Mouse (Mus musculus) heart, postnatal 0 days (tissue): Measurements from ENCODE around the gene Cmtm4. TPM values are rescaled to one million over a fixed set of nuclear protein-coding genes. Genes with fewer than 3 reads are reported as not detected.

Experiments
- ATAC-seq: fragments of 200-750 bp; cut with Nextera tagmentation; 2 replicates; pipeline ENCODE4 v1.8.0; 2017; ENCODE audit warnings: low read depth, moderate number of reproducible peaks, moderate library complexity; ENCODE audit not compliant: insufficient read depth
- DNase-seq: peaks from one replicate; pipeline ENCODE4 v3.0.0-alpha.2; 2016; ENCODE audit warnings: low spot score
- H3K27ac ChIP-seq: fragments of 300-500 bp; sonication (generic); 2 replicates; pipeline ENCODE4 v1.5.1; 2014; ENCODE audit warnings: low read depth, mild to moderate bottlenecking
- H3K27me3 ChIP-seq: fragments of 300-500 bp; sonication (generic); 2 replicates; pipeline ENCODE4 v1.6.1; 2014; ENCODE audit warnings: low read length, mixed read lengths; ENCODE audit not compliant: control insufficient read depth, insufficient read depth
- H3K36me3 ChIP-seq: fragments of 300-500 bp; sonication (generic); replicated peaks from 2 replicates; pipeline ENCODE4 v1.6.1; 2014; ENCODE audit warnings: low read length, mixed read lengths; ENCODE audit not compliant: control insufficient read depth, insufficient read depth
- H3K4me1 ChIP-seq: fragments of 300-500 bp; sonication (generic); 2 replicates; pipeline ENCODE4 v1.6.1; 2014; ENCODE audit warnings: antibody characterized with exemption; ENCODE audit not compliant: control insufficient read depth, insufficient read depth
- H3K4me2 ChIP-seq: fragments of 300-500 bp; sonication (generic); 2 replicates; pipeline ENCODE4 v1.6.1; 2014; ENCODE audit warnings: low read depth, mild to moderate bottlenecking, low read length, moderate library complexity
- H3K4me3 ChIP-seq: fragments of 300-500 bp; sonication (generic); 2 replicates; pipeline ENCODE4 v1.5.1; 2014; ENCODE audit warnings: low read depth, low read length
- H3K9ac ChIP-seq: fragments of 300-500 bp; sonication (generic); replicated peaks from 2 replicates; pipeline ENCODE4 v1.6.1; 2014; ENCODE audit warnings: low read depth, low read length, mixed read lengths
- H3K9me3 ChIP-seq: fragments of 300-500 bp; sonication (generic); replicated peaks from 2 replicates; pipeline ENCODE4 v1.6.1; 2016; ENCODE audit warnings: low read length; ENCODE audit not compliant: control insufficient read depth
- CTCF ChIP-seq: IDR thresholded peaks from 2 replicates; pipeline ENCODE4 v1.5.1; 2016; ENCODE audit warnings: antibody characterized with exemption, control low read depth, low read depth
- EP300 ChIP-seq: IDR thresholded peaks from 2 replicates; pipeline ENCODE4 v1.6.1; 2016; ENCODE audit warnings: antibody characterized with exemption, low read depth
- WGBS: fragments of 180-500 bp; shearing (Covaris S2); extraction: QIAGEN DNeasy Blood & Tissue Kit; methylation state at CpG from one replicate; pipeline ENCODE4 v1.1.7; 2014; 5-methylcytosine and 5-hydroxymethylcytosine counted together
- polyA plus RNA-seq: library from polyadenylated mRNA; unstranded; fragments of >200 nt; fragmentation: Nextera tagmentation; extraction: Ambion mirVana; gene quantifications from 2 replicates; pipeline ENCODE4 v1.2.1, GENCODE M21; 2015
- total RNA-seq: library from RNA; depleted of rRNA; stranded (reverse); fragments of >200 nt; gene quantifications from 2 replicates; pipeline ENCODE4 v1.2.3, GENCODE M21; 2014; ENCODE audit warnings: low replicate concordance

The Cmtm4 gene
- total and polyA plus RNA-seq, 2 experiments from 2014 or later, result 1.2 to 10.2 TPM

DNA sequence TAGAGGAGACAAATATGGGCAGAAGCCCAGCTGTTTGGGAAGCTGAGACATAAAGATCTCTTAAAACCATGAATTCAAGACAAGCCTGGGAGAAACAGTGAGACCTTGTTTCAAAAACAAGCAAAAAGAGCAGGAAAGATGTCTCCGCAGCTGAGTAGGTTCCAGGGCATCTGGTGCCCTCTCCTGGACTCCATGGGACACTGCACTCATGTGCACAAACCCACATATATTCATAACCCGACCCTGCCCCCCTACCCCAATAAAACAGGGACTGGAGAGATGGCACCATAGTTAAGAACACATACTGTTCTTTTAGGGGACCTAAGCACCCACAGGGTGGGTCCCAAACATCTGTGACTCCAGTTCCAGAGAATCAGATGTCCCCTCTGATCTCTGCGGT, 8.0 kb upstream of the Cmtm4 start:
- Histone ChIP-seq H3K27me3 (no peaks in the 10 kb centered on the region), H3K4me2 (no peak overlapping the region), H3K27ac (no peak overlapping the region), H3K9ac (no peak overlapping the region), H3K4me1 (peaks cover 19% of the 10 kb centered on the region; the same call in 1 of the 2 replicates), H3K9me3 (no peaks in the 10 kb centered on the region), H3K4me3 (no peak overlapping the region), H3K36me3 (no peaks in the 10 kb centered on the region)
- DNase-seq, result no peak
- ATAC-seq, result no peak
- WGBS, result 68% methylated on average over 3 of the region's 3 CpGs
- TF ChIP-seq CTCF, result peak; percentile 38; the same call in 1 of the 2 replicates
- TF ChIP-seq EP300, result no peak

DNA sequence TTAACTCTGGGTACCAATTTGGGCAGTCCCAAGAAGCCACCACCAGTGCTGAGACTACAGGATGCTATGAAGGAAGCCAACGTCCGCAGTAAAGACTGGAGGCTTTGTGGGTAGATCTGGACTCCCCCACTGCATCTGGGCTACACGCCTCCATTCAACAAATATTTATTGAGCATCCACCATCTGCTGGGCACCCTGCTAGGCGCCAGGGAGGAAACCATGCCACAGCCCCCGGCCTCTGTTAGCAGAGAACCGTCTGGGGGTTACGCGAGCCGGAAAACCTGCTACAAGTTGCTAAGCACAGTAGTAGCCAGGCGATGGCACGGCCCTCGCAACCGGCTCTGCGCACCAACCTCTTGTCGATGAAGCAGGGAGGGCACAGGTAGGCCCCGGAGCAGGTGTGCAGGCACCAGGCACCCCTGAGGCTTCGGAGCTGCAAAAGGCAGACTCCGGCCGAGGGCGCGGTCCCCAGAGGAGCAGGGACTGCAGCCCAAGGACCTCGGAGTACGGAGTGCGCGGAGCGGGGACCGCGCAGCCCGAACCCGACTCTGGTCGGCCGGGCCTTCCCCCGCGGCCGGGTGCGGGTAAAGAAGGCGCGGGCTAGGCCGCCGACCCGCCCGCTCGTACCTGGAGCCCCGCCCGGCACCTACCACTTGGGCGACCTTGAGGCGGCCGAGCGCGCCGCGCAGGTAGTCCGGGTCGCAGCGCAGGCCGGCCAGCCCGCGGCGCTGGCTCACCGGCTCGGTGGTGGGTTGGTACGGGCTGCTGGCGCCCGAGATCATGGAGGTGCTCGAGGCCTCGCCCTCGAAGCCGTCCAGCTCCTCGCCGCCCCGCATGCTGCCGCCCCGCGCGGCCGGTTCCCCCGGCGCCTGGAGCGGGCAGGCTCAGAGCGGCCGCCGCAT, 555 bp downstream of the Cmtm4 start:
- H3K9me3 ChIP-seq, result no peaks in the 10 kb centered on the region
- no peaks in the 10 kb centered on the region for H3K36me3 ChIP-seq
- peak overlapping the region; percentile 100 for H3K4me2 ChIP-seq
- TF ChIP-seq EP300 (no peak), CTCF (no peak)
- peaks cover 19% of the 10 kb centered on the region for H3K4me1 ChIP-seq
- peak overlapping the region; percentile 84 for H3K27ac ChIP-seq
- ATAC-seq (peak; percentile 72), DNase-seq (no peak)
- H3K4me3 ChIP-seq, result peak overlapping the region; percentile 94
- under 1% methylated on average over 75 of the region's 82 CpGs for WGBS
- peak overlapping the region; percentile 91 for H3K9ac ChIP-seq
- H3K27me3 ChIP-seq, result no peaks in the 10 kb centered on the region

DNA sequence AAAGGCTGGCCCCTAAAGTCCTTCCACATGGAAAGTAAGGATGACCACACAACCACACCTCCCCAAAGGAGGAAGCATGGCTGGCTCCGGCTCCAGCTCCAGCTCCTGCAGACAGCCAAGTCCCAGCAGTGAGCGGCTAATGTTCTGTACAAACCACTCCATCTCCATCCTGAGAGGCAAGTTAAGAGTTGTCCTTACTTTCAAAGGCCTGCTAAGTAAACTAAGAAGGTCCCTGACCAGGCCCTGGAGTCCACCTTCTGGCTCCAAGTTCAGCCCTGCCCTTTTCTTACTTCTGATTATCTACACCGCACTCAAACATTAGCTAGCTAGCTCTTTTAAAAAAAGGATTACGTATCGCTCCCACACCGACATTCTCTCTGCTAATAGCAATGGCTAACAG, 1.8 kb downstream of the Cmtm4 start:
- no peak for ATAC-seq

DNA sequence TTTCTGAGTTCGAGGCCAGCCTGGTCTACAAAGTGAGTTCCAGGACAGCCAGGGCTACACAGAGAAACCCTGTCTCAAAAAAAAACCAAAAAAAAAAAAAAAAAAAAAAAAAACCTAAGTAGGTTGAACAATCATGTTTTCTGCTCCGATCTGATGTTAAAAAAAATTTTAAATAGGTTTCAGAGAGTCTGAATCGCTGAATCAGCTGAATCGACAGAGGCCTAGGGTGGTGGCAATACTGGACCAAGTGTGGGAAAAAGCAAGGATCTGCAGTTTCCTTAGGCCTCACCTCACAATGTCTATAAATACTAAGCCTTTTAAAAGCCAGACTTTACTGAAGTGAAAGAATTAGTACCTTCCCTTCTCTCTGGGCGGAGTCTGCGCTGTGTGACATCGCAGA, 2.5 kb downstream of the Cmtm4 start:
- Histone ChIP-seq H3K9ac (no peak overlapping the region), H3K4me3 (no peak overlapping the region), H3K27ac (no peak overlapping the region), H3K36me3 (no peaks in the 10 kb centered on the region), H3K4me2 (no peak overlapping the region), H3K4me1 (peaks cover 19% of the 10 kb centered on the region), H3K9me3 (no peaks in the 10 kb centered on the region), H3K27me3 (no peaks in the 10 kb centered on the region)
- ATAC-seq (no peak), DNase-seq (no peak)
- WGBS, result 97% methylated on average over 6 of the region's 7 CpGs
- no peak for TF ChIP-seq EP300
- no peak for TF ChIP-seq CTCF

More for the DNA sequence above, 1.8 kb downstream of the Cmtm4 start:
- Histone ChIP-seq H3K4me3 (no peak overlapping the region), H3K4me1 (peaks cover 19% of the 10 kb centered on the region), H3K27ac (no peak overlapping the region), H3K4me2 (peak overlapping the region; percentile 100; the same call in 1 of the 2 replicates), H3K9me3 (no peaks in the 10 kb centered on the region), H3K27me3 (no peaks in the 10 kb centered on the region), H3K9ac (no peak overlapping the region), H3K36me3 (no peaks in the 10 kb centered on the region)
- WGBS, result 75% methylated on average over 6 of the region's 6 CpGs
- TF ChIP-seq EP300 (no peak), CTCF (no peak)
- no peak for DNase-seq

DNA sequence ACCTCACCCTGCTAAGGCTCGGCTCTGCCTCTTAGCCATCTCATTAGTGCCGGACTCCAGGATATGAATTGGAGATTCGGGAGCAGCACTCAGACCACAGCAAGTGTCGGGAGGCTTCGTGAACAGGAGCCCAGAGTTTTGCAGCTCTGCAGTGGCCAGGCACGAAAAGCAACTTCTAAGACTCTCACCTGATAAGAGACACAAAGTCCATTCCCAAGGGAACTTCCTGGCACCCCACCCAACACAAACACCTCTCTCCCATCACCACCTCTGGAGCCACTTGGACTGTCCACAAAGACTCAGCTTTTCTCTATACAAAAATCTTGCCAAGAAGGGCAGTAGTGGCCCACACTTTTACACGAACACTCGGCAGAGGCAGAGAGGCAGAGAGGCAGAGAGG, 5.4 kb downstream of the Cmtm4 start:
- no peak for ATAC-seq
- WGBS, result 48% methylated on average over 8 of the region's 8 CpGs
- TF ChIP-seq CTCF (no peak), EP300 (no peak)

DNA sequence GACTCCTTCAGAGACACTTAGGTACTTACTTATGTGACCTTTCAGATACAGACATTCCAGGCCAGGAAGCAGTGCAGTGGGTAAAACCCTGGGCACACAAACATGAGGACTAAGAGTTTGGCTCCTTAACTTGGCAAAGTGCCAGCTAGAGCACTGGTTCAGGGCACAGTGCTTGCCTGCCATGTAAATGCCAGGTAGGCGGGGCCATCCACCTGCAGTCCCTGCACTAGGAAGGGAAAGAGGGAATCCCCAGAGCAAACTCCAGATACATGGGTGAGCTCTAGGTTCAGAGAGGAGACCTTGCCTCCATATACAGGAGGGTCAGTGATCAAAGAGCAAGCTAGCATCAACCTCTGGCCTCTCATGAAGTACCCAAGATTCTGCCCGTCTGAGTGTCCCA, 7.6 kb downstream of the Cmtm4 start:
- TF ChIP-seq EP300 (no peak), CTCF (no peak)
- peaks cover 33% of the 10 kb centered on the region for H3K4me1 ChIP-seq
- no peaks in the 10 kb centered on the region for H3K36me3 ChIP-seq
- WGBS, result 64% methylated on average over 2 of the region's 2 CpGs
- no peaks in the 10 kb centered on the region for H3K27me3 ChIP-seq
- H3K9me3 ChIP-seq, result no peaks in the 10 kb centered on the region
- H3K27ac ChIP-seq, result no peak overlapping the region
- no peak overlapping the region for H3K9ac ChIP-seq
- no peak overlapping the region for H3K4me3 ChIP-seq
- ATAC-seq, result peak; percentile 54; the same call in 1 of the 2 replicates
- DNase-seq, result no peak
- H3K4me2 ChIP-seq, result no peak overlapping the region

More for the DNA sequence above, 5.4 kb downstream of the Cmtm4 start:
- Histone ChIP-seq H3K9me3 (no peaks in the 10 kb centered on the region), H3K9ac (no peak overlapping the region), H3K27ac (no peak overlapping the region), H3K4me3 (no peak overlapping the region), H3K4me2 (no peak overlapping the region), H3K36me3 (no peaks in the 10 kb centered on the region), H3K4me1 (peaks cover 38% of the 10 kb centered on the region), H3K27me3 (no peaks in the 10 kb centered on the region)
- DNase-seq, result no peak
